Mouse (Mus musculus): Measurements from ENCODE around the gene Nrbp1. TPM values are rescaled to one million over a fixed set of nuclear protein-coding genes. Genes with fewer than 3 reads are reported as not detected.
A peak's percentile ranks its signal among the peaks of the same experiment; 100 is the strongest.

Gene Nrbp1
- 126 and 130 TPM in 2 replicates for polyA plus RNA-seq (2012; rRNA removed)

DNA sequence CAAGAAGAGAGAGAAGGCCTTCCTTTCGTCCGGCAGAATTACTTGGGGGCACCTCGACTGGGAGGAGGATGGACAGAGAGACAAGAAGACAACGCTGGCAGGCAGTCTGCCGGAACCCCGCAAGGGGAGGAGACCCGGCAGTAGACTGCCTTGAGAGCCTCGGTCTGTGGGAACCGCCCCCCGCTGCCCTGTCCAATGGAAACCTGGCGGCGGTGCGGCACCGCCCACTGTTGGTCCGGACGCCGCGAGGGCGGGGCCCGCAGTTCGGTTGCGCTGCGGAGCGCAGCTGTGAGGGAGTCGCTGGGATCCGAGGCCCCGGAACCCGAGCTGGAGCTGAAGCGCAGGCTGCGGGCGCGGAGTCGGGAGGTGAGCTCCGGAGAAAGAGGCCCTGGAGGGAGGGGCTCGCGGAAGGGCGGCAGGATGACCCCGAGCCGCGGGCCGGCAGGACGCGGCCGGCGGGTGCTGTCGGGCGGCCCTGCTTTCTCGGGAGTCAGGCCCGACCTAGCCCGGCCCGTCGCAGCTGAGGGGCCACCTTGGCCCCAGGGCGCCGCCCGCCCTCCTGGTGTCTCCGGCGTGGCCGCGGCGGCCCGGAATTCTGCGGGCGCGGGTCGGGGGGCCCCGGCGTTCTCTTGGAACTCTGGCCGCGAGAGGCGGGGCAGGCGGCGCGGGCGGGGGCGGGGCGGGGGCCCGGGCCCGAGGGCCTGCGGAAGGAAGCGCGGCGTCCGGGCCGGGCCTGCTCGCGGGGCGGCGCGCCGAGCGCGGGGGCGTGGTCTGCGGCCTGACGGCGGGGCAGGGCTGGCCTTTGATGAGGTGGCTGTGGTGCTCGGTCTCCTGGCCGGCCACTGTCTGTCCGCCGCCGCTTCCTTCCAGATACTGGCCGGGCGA lies at the start of gene Nrbp1, which contains the start of gene Gm9970:
Nrbp1 (plus strand) TSS at position 228 of the 885 bp plus-strand sequence.
Gm9970 (minus strand) TSS at position 596 of the 885 bp plus-strand sequence.
- Histone ChIP-seq H3K27me3 (replicated peaks; ENCODE audit: control insufficient read depth, insufficient read depth, low read length) (no peaks in the 10 kb centered on the region), H3K4me1 (ENCODE audit: control insufficient read depth, insufficient read depth, low read length) (peaks cover 7% of the 10 kb centered on the region; the same call in 1 of the 2 replicates), H3K27ac (ENCODE audit: insufficient read depth, low read depth, low read length) (peak within 1 kb of the TSS; percentile 94), H3K36me3 (ENCODE audit: control insufficient read depth, insufficient read depth, low read length) (peaks cover 4% of the 10 kb centered on the region; the same call in 1 of the 2 replicates), H3K4me3 (ENCODE audit: insufficient read depth, low read depth, low read length) (peak within 1 kb of the TSS; percentile 97)
- peak; percentile 98 for DNase-seq
- peak; percentile 69 for TF ChIP-seq POLR2A (IDR thresholded peaks at IDR 0.05; ENCODE audit: low read depth, low read length)
- TF ChIP-seq CTCF (conservative IDR thresholded peaks at IDR 0.05; ENCODE audit: insufficient read depth, insufficient read length, low read depth, low read length), result no peak
- WGBS, result under 1% methylated on average over 103 of the region's 103 CpGs

DNA sequence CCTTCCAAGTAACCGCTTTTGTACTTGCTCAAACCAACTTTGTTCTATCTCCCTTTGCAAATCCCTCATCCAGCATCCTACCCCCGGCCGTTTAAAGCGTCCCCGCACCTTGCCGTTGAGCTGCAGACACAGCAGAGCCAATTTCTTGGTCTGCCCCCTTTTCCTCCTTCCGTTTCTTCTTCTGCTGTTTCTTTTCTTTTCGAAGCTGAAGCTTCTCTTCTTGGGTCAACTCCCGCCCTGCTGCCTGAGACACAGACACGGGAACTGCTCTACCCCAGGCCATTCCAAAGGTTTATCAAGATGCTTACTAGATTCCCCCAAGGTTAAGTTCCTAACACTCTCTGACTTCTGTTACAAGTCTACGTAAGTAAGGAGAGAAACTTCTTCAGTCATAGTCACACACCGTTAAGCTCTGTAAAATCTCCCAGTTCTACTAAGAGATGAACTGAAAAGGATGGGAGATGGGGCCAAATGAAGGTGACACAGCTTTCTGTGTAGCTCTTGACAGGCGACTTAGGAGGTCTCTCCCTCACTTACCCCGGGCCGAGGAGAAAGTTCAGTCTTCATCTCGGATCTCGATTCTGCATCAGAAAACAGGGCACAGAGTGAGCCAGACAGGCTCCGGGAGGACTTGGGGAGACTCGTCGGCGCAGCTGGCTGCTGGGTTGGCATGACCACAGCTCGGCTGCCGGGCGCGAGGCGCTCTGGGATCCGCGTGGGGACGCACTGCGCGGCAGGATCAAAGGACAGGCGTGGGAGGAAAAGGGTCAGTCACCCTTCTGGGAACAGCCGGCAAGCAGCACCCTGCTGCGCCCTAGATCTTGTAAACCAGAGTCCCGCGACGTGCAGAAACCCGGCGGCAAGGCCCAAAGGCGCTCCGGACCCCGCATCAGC lies 48.4 kb upstream of the Nrbp1 start:
- TF ChIP-seq POLR2A (IDR thresholded peaks at IDR 0.05; ENCODE audit: low read depth, low read length), result no peak
- TF ChIP-seq CTCF (conservative IDR thresholded peaks at IDR 0.05; ENCODE audit: insufficient read depth, insufficient read length, low read depth, low read length), result no peak
- DNase-seq, result no peak
- H3K4me3 ChIP-seq (ENCODE audit: insufficient read depth, low read depth, low read length), result peak overlapping the region; percentile 83
- peaks cover 7% of the 10 kb centered on the region for H3K4me1 ChIP-seq (ENCODE audit: control insufficient read depth, insufficient read depth, low read length)
- peaks cover 7% of the 10 kb centered on the region for H3K36me3 ChIP-seq (ENCODE audit: control insufficient read depth, insufficient read depth, low read length)
- 11% methylated on average over 42 of the region's 42 CpGs for WGBS
- H3K27ac ChIP-seq (ENCODE audit: insufficient read depth, low read depth, low read length), result peak overlapping the region; percentile 88
- no peaks in the 10 kb centered on the region for H3K27me3 ChIP-seq (replicated peaks; ENCODE audit: control insufficient read depth, insufficient read depth, low read length)

DNA sequence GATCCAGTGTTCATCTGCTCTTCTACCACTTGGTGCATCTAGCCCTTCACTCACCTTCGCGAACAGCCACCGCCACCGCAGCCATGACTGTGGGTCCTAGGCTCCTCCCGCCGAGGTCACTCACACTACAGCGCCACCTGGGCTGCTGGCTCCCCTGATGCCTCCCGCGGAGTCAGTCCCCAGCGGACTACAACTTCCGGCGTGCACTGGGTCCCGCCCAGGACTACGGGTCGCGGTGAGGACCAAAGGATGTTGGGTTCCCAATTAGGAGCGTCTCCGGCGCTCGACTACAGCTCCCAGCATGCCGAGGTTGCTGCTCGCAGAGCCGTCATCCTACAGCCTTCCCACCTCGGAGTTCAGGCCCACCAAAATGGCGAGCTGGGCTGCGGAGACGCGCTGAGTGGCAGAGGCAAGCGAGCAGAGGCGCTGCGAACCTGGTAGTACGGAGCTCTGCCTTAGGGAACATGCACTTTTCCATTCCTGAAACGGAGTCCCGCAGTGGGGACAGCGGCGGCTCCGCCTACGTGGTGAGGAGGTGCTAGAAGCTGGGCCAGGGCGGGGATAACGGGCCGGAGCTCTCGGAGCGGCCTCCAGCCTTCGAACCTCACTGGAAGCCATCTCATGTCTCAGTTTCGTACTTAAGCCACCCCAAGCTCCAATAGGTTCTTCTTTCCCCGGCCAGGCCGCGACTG lies 47.6 kb upstream of the Nrbp1 start, which contains the start of the genes Snx17 and Eif2b4:
Snx17 (plus strand) TSS at position 289 of the 692 bp plus-strand sequence.
Eif2b4 (minus strand) TSS at position 492 of the 692 bp plus-strand sequence.
- DNase-seq, result peak; percentile 100
- peak within 1 kb of the TSS; percentile 83 for H3K4me3 ChIP-seq (ENCODE audit: insufficient read depth, low read depth, low read length)
- under 1% methylated on average over 48 of the region's 48 CpGs for WGBS
- H3K27ac ChIP-seq (ENCODE audit: insufficient read depth, low read depth, low read length), result peak within 1 kb of the TSS; percentile 88
- peaks cover 7% of the 10 kb centered on the region for H3K36me3 ChIP-seq (ENCODE audit: control insufficient read depth, insufficient read depth, low read length)
- peaks cover 7% of the 10 kb centered on the region for H3K4me1 ChIP-seq (ENCODE audit: control insufficient read depth, insufficient read depth, low read length)
- H3K27me3 ChIP-seq (replicated peaks; ENCODE audit: control insufficient read depth, insufficient read depth, low read length), result no peaks in the 10 kb centered on the region
- TF ChIP-seq POLR2A (IDR thresholded peaks at IDR 0.05; ENCODE audit: low read depth, low read length) (peak; percentile 75), CTCF (conservative IDR thresholded peaks at IDR 0.05; ENCODE audit: insufficient read depth, insufficient read length, low read depth, low read length) (peak; percentile 51)

DNA sequence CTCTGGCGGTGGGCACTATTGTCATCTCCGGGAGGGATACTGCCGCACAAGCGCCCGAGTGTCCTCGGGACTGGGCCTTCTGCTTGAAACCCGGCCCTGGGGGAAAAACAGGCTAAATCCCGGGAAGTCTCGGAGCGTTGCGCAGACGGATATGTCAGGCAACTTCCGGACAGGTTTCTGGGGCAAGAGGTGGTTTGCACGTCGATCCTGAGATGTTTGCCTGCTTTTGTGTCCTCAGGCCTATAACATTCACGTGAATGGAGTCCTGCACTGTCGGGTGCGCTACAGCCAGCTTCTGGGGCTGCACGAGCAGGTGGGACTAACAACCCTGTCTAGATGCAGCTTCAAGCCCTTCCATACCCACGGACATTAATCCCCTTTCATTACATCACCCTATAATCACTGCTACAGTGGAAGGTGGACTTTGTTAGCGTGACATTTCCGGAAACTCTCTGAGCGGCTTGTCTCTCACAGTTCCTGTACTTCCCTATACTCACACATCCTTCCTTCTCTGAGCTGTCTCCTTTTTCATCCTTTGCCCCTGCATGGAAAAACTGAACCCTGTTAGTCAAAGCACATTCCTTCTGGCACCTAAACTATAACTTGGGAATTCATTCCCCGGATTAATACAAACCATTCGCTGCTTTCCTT lies 46.9 kb upstream of the Nrbp1 start:
- TF ChIP-seq CTCF (conservative IDR thresholded peaks at IDR 0.05; ENCODE audit: insufficient read depth, insufficient read length, low read depth, low read length), result no peak
- TF ChIP-seq POLR2A (IDR thresholded peaks at IDR 0.05; ENCODE audit: low read depth, low read length), result no peak
- DNase-seq, result no peak
- 6% methylated on average over 25 of the region's 25 CpGs for WGBS
- Histone ChIP-seq H3K36me3 (ENCODE audit: control insufficient read depth, insufficient read depth, low read length) (peaks cover 10% of the 10 kb centered on the region), H3K4me1 (ENCODE audit: control insufficient read depth, insufficient read depth, low read length) (peaks cover 7% of the 10 kb centered on the region), H3K27ac (ENCODE audit: insufficient read depth, low read depth, low read length) (peak overlapping the region; percentile 65), H3K27me3 (replicated peaks; ENCODE audit: control insufficient read depth, insufficient read depth, low read length) (no peaks in the 10 kb centered on the region), H3K4me3 (ENCODE audit: insufficient read depth, low read depth, low read length) (peak overlapping the region; percentile 81)

DNA sequence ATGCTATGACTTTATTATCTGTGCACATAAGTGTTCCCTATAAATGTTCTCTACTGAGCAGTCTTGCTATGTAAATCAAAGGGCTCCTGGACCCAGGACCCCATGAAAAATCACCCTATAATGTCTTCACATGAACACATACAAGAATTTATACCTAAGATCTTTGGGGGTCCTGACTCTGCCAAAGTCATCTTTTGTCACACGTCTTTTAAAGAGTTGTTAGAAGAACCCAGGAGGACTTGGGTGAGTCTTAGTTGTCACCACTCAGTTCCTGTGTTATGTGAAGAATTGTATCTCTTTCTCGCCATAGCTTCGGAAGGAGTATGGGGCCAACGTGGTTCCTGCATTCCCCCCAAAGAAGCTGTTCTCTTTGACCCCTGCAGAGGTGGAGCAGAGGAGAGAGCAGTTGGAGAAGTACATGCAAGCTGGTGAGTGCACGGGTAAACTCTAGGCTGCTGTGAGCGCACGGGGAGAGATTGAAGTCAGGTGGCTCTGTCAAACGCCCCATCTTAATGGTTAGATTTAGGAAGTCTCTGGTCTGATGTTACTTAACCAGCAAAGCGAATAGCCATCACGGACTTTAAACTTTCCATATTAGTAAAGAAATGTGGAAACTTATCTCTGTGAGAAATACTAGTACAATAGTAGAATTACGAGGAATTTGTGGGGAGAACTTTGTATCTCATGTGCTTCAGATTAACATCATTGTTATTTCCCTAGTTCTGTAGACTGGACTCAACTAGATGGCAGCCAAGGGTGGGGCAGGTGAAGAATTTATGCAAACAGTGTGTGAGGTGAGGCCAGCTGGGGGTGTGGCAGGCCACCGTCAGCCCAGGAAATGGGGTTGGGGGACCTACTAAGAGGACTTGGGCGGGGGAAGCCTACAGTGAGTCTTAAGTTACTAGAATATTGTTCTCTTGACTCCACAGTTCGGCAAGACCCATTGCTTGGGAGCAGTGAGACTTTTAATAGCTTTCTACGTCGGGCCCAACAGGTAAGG lies 45.9 kb upstream of the Nrbp1 start:
- Histone ChIP-seq H3K27ac (ENCODE audit: insufficient read depth, low read depth, low read length) (no peak overlapping the region), H3K36me3 (ENCODE audit: control insufficient read depth, insufficient read depth, low read length) (peaks cover 10% of the 10 kb centered on the region), H3K27me3 (replicated peaks; ENCODE audit: control insufficient read depth, insufficient read depth, low read length) (no peaks in the 10 kb centered on the region)

More for the DNA sequence above, 45.9 kb upstream of the Nrbp1 start:
- Histone ChIP-seq H3K4me1 (ENCODE audit: control insufficient read depth, insufficient read depth, low read length) (peaks cover 7% of the 10 kb centered on the region), H3K4me3 (ENCODE audit: insufficient read depth, low read depth, low read length) (no peak overlapping the region)
- TF ChIP-seq CTCF (conservative IDR thresholded peaks at IDR 0.05; ENCODE audit: insufficient read depth, insufficient read length, low read depth, low read length) (no peak), POLR2A (IDR thresholded peaks at IDR 0.05; ENCODE audit: low read depth, low read length) (no peak)
- DNase-seq, result no peak
- WGBS, result 91% methylated on average over 16 of the region's 16 CpGs

Measured in kidney, adult 2 months (tissue).